Mouse (Mus musculus) E14TG2a.4 (cell line): ENCODE measurements around the gene Samd10.

Experiments used
- H3K27me3 ChIP-seq: 2 replicates; pipeline ENCODE4 v1.6.1; 2014; ENCODE audit warnings: low read length, control low read depth; ENCODE audit not compliant: insufficient read depth
- H3K36me3 ChIP-seq: 2 replicates; pipeline ENCODE4 v1.6.1; 2014; ENCODE audit warnings: low read length, control low read depth; ENCODE audit not compliant: insufficient read depth
- H3K4me1 ChIP-seq: replicated peaks from 2 replicates; pipeline ENCODE4 v1.6.1; 2014; ENCODE audit warnings: low read depth, low read length, control low read depth
- H3K4me3 ChIP-seq: replicated peaks from 2 replicates; pipeline ENCODE4 v1.5.1; 2014; ENCODE audit warnings: mild to moderate bottlenecking, low read length
- H3K9me3 ChIP-seq: 2 replicates; pipeline ENCODE4 v1.6.1; 2014; ENCODE audit warnings: low read length, control low read depth
- CTCF ChIP-seq: conservative IDR thresholded peaks from 2 replicates; pipeline ENCODE4 v1.5.1; 2014; ENCODE audit warnings: low read length
- NANOG ChIP-seq: IDR thresholded peaks from 2 replicates; pipeline ENCODE4 v1.6.1; 2014; ENCODE audit warnings: borderline replicate concordance, low read length, mixed read lengths
- POU5F1 ChIP-seq: IDR thresholded peaks from 2 replicates; pipeline ENCODE4 v1.6.1; 2014; ENCODE audit warnings: low read length, borderline replicate concordance

Samd10 gene

GRCm38 (mm10) chr2:181598454-181599351 is at the start of gene Samd10:
Samd10 (minus strand) TSS chr2:181599212.
- Histone ChIP-seq H3K4me1 (peaks cover 54% of the 10 kb centered on the region), H3K9me3 (no peaks in the 10 kb centered on the region), H3K36me3 (peaks cover 17% of the 10 kb centered on the region), H3K27me3 (no peaks in the 10 kb centered on the region), H3K4me3 (peak within 1 kb of the TSS; percentile 91)
- TF ChIP-seq CTCF (no peak), POU5F1 (no peak), NANOG (no peak)

GRCm38 (mm10) chr2:181646626-181647472 is 47.8 kb upstream of the Samd10 start:
- H3K4me3 ChIP-seq: no peak overlapping the region
- H3K9me3 ChIP-seq: no peaks in the 10 kb centered on the region
- H3K4me1 ChIP-seq: peaks cover 3% of the 10 kb centered on the region; the same call in 1 of the 2 replicates
- no peaks in the 10 kb centered on the region for H3K27me3 ChIP-seq
- peaks cover 90% of the 10 kb centered on the region for H3K36me3 ChIP-seq
- TF ChIP-seq NANOG (no peak), POU5F1 (no peak), CTCF (no peak)

DNA sequence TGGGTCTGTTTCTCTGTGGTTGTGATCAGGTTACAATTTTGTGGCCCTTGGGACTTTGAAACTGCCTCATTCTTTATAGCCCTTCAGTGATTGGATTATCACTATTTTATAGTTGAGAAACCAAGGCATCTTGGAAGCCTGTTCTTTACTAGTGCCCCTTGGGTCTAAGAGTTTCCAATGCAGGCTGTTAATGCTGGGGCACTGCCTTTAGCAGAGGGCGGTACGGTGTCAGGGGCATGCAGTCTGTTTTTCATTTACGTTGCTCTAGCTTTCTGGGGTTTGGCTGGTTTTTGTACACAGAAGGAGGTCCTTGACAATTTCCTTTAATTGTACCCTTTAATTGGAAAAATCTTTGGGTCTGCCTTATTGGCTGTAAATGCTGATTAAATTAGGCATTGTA is 46.7 kb upstream of the Samd10 start:
- peaks cover 3% of the 10 kb centered on the region; the same call in 1 of the 2 replicates for H3K4me1 ChIP-seq
- peaks cover 92% of the 10 kb centered on the region for H3K36me3 ChIP-seq
- no peaks in the 10 kb centered on the region for H3K27me3 ChIP-seq
- no peaks in the 10 kb centered on the region for H3K9me3 ChIP-seq
- H3K4me3 ChIP-seq: no peak overlapping the region
- TF ChIP-seq CTCF (no peak), POU5F1 (no peak), NANOG (no peak)

DNA sequence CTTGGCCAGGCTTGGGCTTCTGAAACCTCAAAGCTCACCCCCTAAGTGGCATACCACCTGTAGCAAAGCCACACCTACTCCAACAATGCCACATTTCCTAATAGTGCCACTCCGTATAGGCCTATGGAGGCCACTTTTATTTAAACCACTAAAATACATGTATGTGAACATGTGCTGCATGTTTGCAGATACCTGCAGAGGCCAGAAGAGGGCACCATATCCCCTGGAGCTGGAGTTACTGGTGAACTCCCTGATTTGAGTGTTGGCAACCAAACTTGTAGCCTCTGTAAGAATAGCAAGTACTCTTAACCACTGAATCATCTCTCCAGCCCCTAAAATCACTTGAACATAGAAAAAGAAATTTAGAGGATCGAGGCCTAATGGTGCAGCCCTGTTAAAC is 45.3 kb upstream of the Samd10 start:
- H3K27me3 ChIP-seq: no peaks in the 10 kb centered on the region
- H3K36me3 ChIP-seq: peaks cover 92% of the 10 kb centered on the region
- TF ChIP-seq POU5F1: no peak
- peak; percentile 88 for TF ChIP-seq CTCF
- no peak overlapping the region for H3K4me3 ChIP-seq
- H3K9me3 ChIP-seq: no peaks in the 10 kb centered on the region
- H3K4me1 ChIP-seq: peaks cover 3% of the 10 kb centered on the region; the same call in 1 of the 2 replicates

GRCm38 (mm10) chr2:181635865-181636264 is 36.9 kb upstream of the Samd10 start:
- H3K4me1 ChIP-seq: peaks cover 5% of the 10 kb centered on the region
- peaks cover 91% of the 10 kb centered on the region for H3K36me3 ChIP-seq
- no peaks in the 10 kb centered on the region for H3K27me3 ChIP-seq
- H3K4me3 ChIP-seq: no peak overlapping the region
- TF ChIP-seq NANOG: no peak
- no peak for TF ChIP-seq POU5F1
- TF ChIP-seq CTCF: no peak
- H3K9me3 ChIP-seq: no peaks in the 10 kb centered on the region

GRCm38 (mm10) chr2:181632624-181633023 is 33.6 kb upstream of the Samd10 start:
- Histone ChIP-seq H3K4me3 (no peak overlapping the region), H3K27me3 (no peaks in the 10 kb centered on the region), H3K36me3 (peaks cover 72% of the 10 kb centered on the region), H3K4me1 (peaks cover 25% of the 10 kb centered on the region), H3K9me3 (no peaks in the 10 kb centered on the region)
- no peak for TF ChIP-seq NANOG
- no peak for TF ChIP-seq POU5F1
- no peak for TF ChIP-seq CTCF

DNA sequence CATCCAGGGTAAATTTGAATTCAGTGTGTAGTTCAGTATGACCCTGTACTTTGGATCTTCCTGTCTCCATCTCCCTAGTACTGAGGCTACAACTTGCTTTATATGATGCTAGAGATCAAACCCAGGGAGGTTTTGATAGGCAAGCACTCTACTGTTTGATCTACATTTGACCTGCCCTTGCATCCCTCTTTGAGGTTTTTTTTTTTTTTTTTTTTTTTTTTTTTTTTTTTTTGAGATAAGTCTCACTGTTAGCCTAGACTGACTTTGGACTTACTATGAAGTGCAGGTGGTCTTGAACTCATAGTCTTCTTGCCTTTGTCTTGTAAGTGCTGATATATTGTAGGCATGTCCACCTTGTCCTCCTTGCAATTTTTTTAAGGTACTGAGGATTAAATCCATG is 29.5 kb upstream of the Samd10 start:
- Histone ChIP-seq H3K9me3 (no peaks in the 10 kb centered on the region), H3K27me3 (no peaks in the 10 kb centered on the region), H3K36me3 (peaks cover 64% of the 10 kb centered on the region), H3K4me1 (peaks cover 25% of the 10 kb centered on the region), H3K4me3 (no peak overlapping the region)
- TF ChIP-seq NANOG: no peak
- TF ChIP-seq POU5F1: no peak
- no peak for TF ChIP-seq CTCF

- peaks cover 71% of the 10 kb centered on the region for H3K36me3 ChIP-seq
- H3K27me3 ChIP-seq: no peaks in the 10 kb centered on the region
- TF ChIP-seq CTCF (peak; percentile 51), POU5F1 (no peak), NANOG (no peak)
- H3K4me1 ChIP-seq: peaks cover 10% of the 10 kb centered on the region
- H3K4me3 ChIP-seq: no peak overlapping the region
- no peaks in the 10 kb centered on the region for H3K9me3 ChIP-seq
Measured at GRCm38 (mm10) chr2:181623401-181623800, 24.4 kb upstream of the Samd10 start.
